In genomic region chr1:40428910-40429675, GRCm38 (mm10) we compare ENCODE assay signal across 22 mouse cellular contexts. TPM values are rescaled to one million over a fixed set of nuclear protein-coding genes. Genes with fewer than 3 reads are reported as not detected.
DNase-seq lines count a peak whose midpoint lies in the region; ATAC-seq lines count a peak whose summit lies in the region.
"Had no signal": no experiment of that assay in that cellular context is flagged by ENCODE, and none has a peak within 500 bp of the region (broad histone marks: within the 10 kb centered on the region; RNA-seq: fewer than 3 reads in every experiment).

Gene Il1rl1 (plus strand): TSS chr1:40429570.

- peak within 1 kb of the TSS; percentile 54 for H3K4me3 ChIP-seq in liver, embryonic 15.5 days (replicated peaks)
- H3K4me3 ChIP-seq: heart, adult 2 months; hindbrain, embryonic 15.5 days had no signal

- peak within 1 kb of the TSS; percentile 87 for H3K27ac ChIP-seq in liver, embryonic 15.5 days (replicated peaks)
- H3K27ac ChIP-seq: heart, adult 2 months; hindbrain, embryonic 15.5 days had no signal

- H3K4me1 ChIP-seq in liver, embryonic 15.5 days (replicated peaks), result peaks cover 46% of the 10 kb centered on the region
- H3K4me1 ChIP-seq: hindbrain, embryonic 15.5 days had no signal

- peak within 1 kb of the TSS; percentile 66 for H3K4me2 ChIP-seq in liver, embryonic 15.5 days
- H3K4me2 ChIP-seq: hindbrain, embryonic 15.5 days; lung, embryonic 14.5 days had no signal

- H3K9me3 ChIP-seq in liver, embryonic 15.5 days (replicated peaks), result no peaks in the 10 kb centered on the region
- H3K9me3 ChIP-seq: hindbrain, embryonic 15.5 days had no signal

- DNase-seq in c-Kit-negative CD71-positive TER-119-positive erythroid progenitor cells, embryonic 14.5 days (ENCODE audit: low read depth, low spot score), result peak; percentile 25
- no peak for DNase-seq in urinary bladder, postnatal 10 days (ENCODE audit: low spot score)
- DNase-seq in cerebellum, adult 18-20 months, result no peak
- DNase-seq in gastrocnemius, adult 18-20 months (ENCODE audit: low spot score), result no peak
- DNase-seq: adrenal gland, postnatal 36 days; cerebellum, postnatal 25 days; gastrocnemius, postnatal 10 days; heart, adult 2 months; heart, postnatal 14 days; left cerebral cortex, postnatal 4 days; lung, embryonic 14.5 days; lung, postnatal 4 days; midbrain, embryonic 14.5 days; right cerebral cortex, adult 18-20 months; thymus, adult 2 months had no signal

- H3K27me3 ChIP-seq in liver, embryonic 15.5 days, result no peaks in the 10 kb centered on the region
- H3K27me3 ChIP-seq: hindbrain, embryonic 15.5 days; Patski had no signal

- ATAC-seq in erythroid progenitor cell, adult 5-6 weeks (replicated peaks; ENCODE audit: low FRiP score, poor library complexity, severe bottlenecking), result peak; percentile 77
- ATAC-seq in liver, embryonic 15.5 days (ENCODE audit: insufficient read depth), result peak; percentile 91
- no peak for ATAC-seq in CD4-positive, CD25-positive, alpha-beta regulatory T cell, adult 4 months
- ATAC-seq: activated CD4-positive, CD25-positive, alpha-beta regulatory T cell, adult 4 months; intestine, postnatal 0 days; Patski had no signal

- peak within 1 kb of the TSS; percentile 28 for H3K9ac ChIP-seq in liver, embryonic 15.5 days
- H3K9ac ChIP-seq: hindbrain, embryonic 15.5 days; lung, embryonic 14.5 days had no signal

- no peaks in the 10 kb centered on the region for H3K36me3 ChIP-seq in liver, embryonic 15.5 days (replicated peaks)
- H3K36me3 ChIP-seq: hindbrain, embryonic 15.5 days had no signal

- WGBS in liver, embryonic 15.5 days (ENCODE audit: insufficient replicate concordance), result 22% methylated on average over 5 of the region's 5 CpGs

RNA-seq across cellular contexts. Expression of gene Il1rl1, which starts in this region (rescaled TPM):
- total RNA-seq in erythroid progenitor cell, adult 5-6 weeks (2015; ENCODE audit: low replicate concordance), result 34.2 and 38.6 TPM in 2 replicates
- total RNA-seq in erythroid progenitor cell, adult 5-6 weeks (2017; ENCODE audit: low replicate concordance), result 40.8 and 42.7 TPM in 2 replicates
- polyA plus RNA-seq in liver, embryonic 15.5 days (2015; fragmentation: Nextera tagmentation; extraction: Ambion mirVana), result 4.6 and 4.7 TPM in 2 replicates
- 10 to 100 TPM in 1 of 2 experiments, 1 to 10 TPM in 1; 9.2 to 11.5 TPM for polyA plus RNA-seq in CD4-positive, CD25-positive, alpha-beta regulatory T cell, adult 4 months (2017; shearing (Covaris generic))
- total RNA-seq in gastrocnemius, adult 18-20 months (2021), result 1 to 10 TPM in 1 of 2 experiments, under 1 TPM in 1; 0.40 to 1.5 TPM
- polyA plus RNA-seq: hindbrain, embryonic 15.5 days had no signal

Comparison
In these comparisons a context has a peak if more than half of its experiments do, and no peak if none do; other contexts are left out.
1. RNA of gene Il1rl1 (total RNA-seq): 34.2 to 42.7 TPM in erythroid progenitor cell, adult 5-6 weeks; 0.40 to 1.5 TPM in gastrocnemius, adult 18-20 months; every median in the first group is over 10 times any median in the second.